Mouse (Mus musculus) erythroblast, embryonic 14.5 days (primary cell): ENCODE measurements around the gene Vmn1r18. TPM values are rescaled to one million over a fixed set of nuclear protein-coding genes. Genes with fewer than 3 reads are reported as not detected.
"Not testable (repeated sequence)": the region's sequence is repeated elsewhere in the genome, so short reads cannot be mapped to it uniquely, and the experiment has no call there.

Source experiments
- H3K27me3 ChIP-seq: 2 replicates; pipeline ENCODE4 v1.6.1; 2012; ENCODE audit warnings: inconsistent platforms; ENCODE audit not compliant: control insufficient read depth
- H3K36me3 ChIP-seq: 2 replicates; pipeline ENCODE4 v1.6.1; 2012; ENCODE audit warnings: mild to moderate bottlenecking, inconsistent platforms; ENCODE audit not compliant: control insufficient read depth
- H3K4me1 ChIP-seq: 2 replicates; pipeline ENCODE4 v1.6.1; 2012; ENCODE audit warnings: inconsistent platforms; ENCODE audit not compliant: control insufficient read depth
- H3K4me3 ChIP-seq: replicated peaks from 2 replicates; pipeline ENCODE3; 2012; ENCODE audit warnings: moderate library complexity, mild to moderate bottlenecking, inconsistent platforms
- H3K9me3 ChIP-seq: 2 replicates; pipeline ENCODE4 v1.6.1; 2012; ENCODE audit warnings: low read length, inconsistent platforms, mixed read lengths; ENCODE audit not compliant: control insufficient read depth
- GATA1 ChIP-seq: IDR thresholded peaks from 2 replicates; pipeline ENCODE4 v1.6.1; 2012; ENCODE audit warnings: low read length, inconsistent platforms, mixed read lengths
- TAL1 ChIP-seq: IDR thresholded peaks from 3 replicates; pipeline ENCODE4 v1.6.1; 2012; ENCODE audit warnings: low read length, inconsistent platforms, mixed read lengths
- polyA plus RNA-seq: library from polyadenylated mRNA; stranded (reverse); fragments of >175 nt; gene quantifications from 2 replicates; pipeline ENCODE4 v1.2.3, GENCODE M21; 2012

Vmn1r18 gene
- under 0.01 TPM in 2 replicates for polyA plus RNA-seq

- TF ChIP-seq TAL1 (no peak), GATA1 (no peak)
Observed at GRCm38 (mm10) chr6:57395683-57396082, at the start of gene Vmn1r18. TSS of gene Vmn1r18 (minus strand) at chr6:57395783.

GRCm38 (mm10) chr6:57431196-57431595 lies 35.6 kb upstream of the Vmn1r18 start:
- no peaks in the 10 kb centered on the region for H3K36me3 ChIP-seq
- H3K4me1 ChIP-seq, result no peaks in the 10 kb centered on the region
- H3K4me3 ChIP-seq, result no peak overlapping the region
- H3K27me3 ChIP-seq, result no peaks in the 10 kb centered on the region
- H3K9me3 ChIP-seq, result no peaks in the 10 kb centered on the region
- no peak for TF ChIP-seq GATA1
- no peak for TF ChIP-seq TAL1

More at GRCm38 (mm10) chr6:57395683-57396082, at the start of gene Vmn1r18:
- no peak within 1 kb of the TSS for H3K4me3 ChIP-seq
- no peaks in the 10 kb centered on the region for H3K9me3 ChIP-seq
- no peaks in the 10 kb centered on the region for H3K27me3 ChIP-seq
- H3K36me3 ChIP-seq, result no peaks in the 10 kb centered on the region
- no peaks in the 10 kb centered on the region for H3K4me1 ChIP-seq

GRCm38 (mm10) chr6:57428630-57429029 lies 33.0 kb upstream of the Vmn1r18 start, which contains the start of gene Vmn1r20:
TSS of gene Vmn1r20 (plus strand) at chr6:57428930.
- Histone ChIP-seq H3K36me3 (no peaks in the 10 kb centered on the region), H3K4me1 (no peaks in the 10 kb centered on the region), H3K9me3 (no peaks in the 10 kb centered on the region), H3K27me3 (no peaks in the 10 kb centered on the region), H3K4me3 (no peak within 1 kb of the TSS)
- no peak for TF ChIP-seq GATA1
- no peak for TF ChIP-seq TAL1

- H3K4me1 ChIP-seq, H3K4me3 ChIP-seq, H3K36me3 ChIP-seq, H3K27me3 ChIP-seq, H3K9me3 ChIP-seq: not testable (repeated sequence)
Observed at GRCm38 (mm10) chr6:57403480-57403879, 7.9 kb upstream of the Vmn1r18 start, which contains the start of gene Vmn1r19. TSS of gene Vmn1r19 (plus strand) at chr6:57403780.

- Histone ChIP-seq H3K36me3 (no peaks in the 10 kb centered on the region), H3K4me3 (no peak overlapping the region), H3K27me3 (no peaks in the 10 kb centered on the region), H3K9me3 (no peaks in the 10 kb centered on the region), H3K4me1 (no peaks in the 10 kb centered on the region)
- TF ChIP-seq GATA1 (no peak), TAL1 (no peak)
Observed at GRCm38 (mm10) chr6:57367496-57367895, 28.1 kb downstream of the Vmn1r18 start.

GRCm38 (mm10) chr6:57365866-57366265 lies 29.7 kb downstream of the Vmn1r18 start:
- not testable (repeated sequence) for H3K4me1 ChIP-seq, H3K36me3 ChIP-seq, H3K27me3 ChIP-seq, H3K9me3 ChIP-seq, H3K4me3 ChIP-seq

- Histone ChIP-seq H3K9me3 (no peaks in the 10 kb centered on the region), H3K27me3 (no peaks in the 10 kb centered on the region), H3K36me3 (no peaks in the 10 kb centered on the region), H3K4me1 (no peaks in the 10 kb centered on the region), H3K4me3 (no peak within 1 kb of the TSS)
- TF ChIP-seq GATA1 (no peak), TAL1 (no peak)
Observed at GRCm38 (mm10) chr6:57363627-57364026, 32.0 kb downstream of the Vmn1r18 start, which contains the start of gene Vmn1r17. TSS of gene Vmn1r17 (minus strand) at chr6:57363727.

- TF ChIP-seq GATA1 (no peak), TAL1 (no peak)
- Histone ChIP-seq H3K4me3 (no peak overlapping the region), H3K27me3 (no peaks in the 10 kb centered on the region), H3K9me3 (peaks cover 2% of the 10 kb centered on the region; the same call in 1 of the 2 replicates), H3K36me3 (no peaks in the 10 kb centered on the region), H3K4me1 (no peaks in the 10 kb centered on the region)
Observed at GRCm38 (mm10) chr6:57356864-57357263, 38.7 kb downstream of the Vmn1r18 start.

GRCm38 (mm10) chr6:57329394-57329793 lies 66.2 kb downstream of the Vmn1r18 start, which contains the start of gene Vmn1r16:
TSS of gene Vmn1r16 (minus strand) at chr6:57329494.
- Histone ChIP-seq H3K4me3 (no peak within 1 kb of the TSS), H3K4me1 (no peaks in the 10 kb centered on the region), H3K27me3 (no peaks in the 10 kb centered on the region), H3K36me3 (no peaks in the 10 kb centered on the region), H3K9me3 (peaks cover 4% of the 10 kb centered on the region)
- TF ChIP-seq GATA1 (no peak), TAL1 (no peak)

Other genes with a start within 250 kb of the Vmn1r18 start
- gene Vmn1r12, start 238.9 kb downstream of the Vmn1r18 start, polyA plus RNA-seq, result under 0.01 TPM in 1 of 2 replicates, not detected in the other
- 0.01 TPM in 1 of 2 replicates, not detected in the other for gene Vmn1r13, start 192.5 kb downstream of the Vmn1r18 start, polyA plus RNA-seq
- gene Vmn1r14, start 164.1 kb downstream of the Vmn1r18 start, polyA plus RNA-seq, result not detected in 2 replicates
- not detected in 2 replicates for gene Vmn1r15, start 137.8 kb downstream of the Vmn1r18 start, polyA plus RNA-seq
- not detected in 2 replicates for gene Vmn1r16, start 66.3 kb downstream of the Vmn1r18 start, polyA plus RNA-seq
- gene Vmn1r17, start 32.1 kb downstream of the Vmn1r18 start, polyA plus RNA-seq, result not detected in 2 replicates
- gene Vmn1r19, start 8.0 kb upstream of the Vmn1r18 start, polyA plus RNA-seq, result not detected in 2 replicates
- 0.02 TPM in 1 of 2 replicates, not detected in the other for gene Vmn1r20, start 33.1 kb upstream of the Vmn1r18 start, polyA plus RNA-seq
- not detected in 2 replicates for gene Ppm1k, start 139.7 kb upstream of the Vmn1r18 start, polyA plus RNA-seq
- gene Herc6, start 185.2 kb upstream of the Vmn1r18 start, polyA plus RNA-seq, result 0.97 and 2.0 TPM in 2 replicates